Mouse (Mus musculus) embryo, embryonic 10 days (tissue): ENCODE measurements around the gene Gm8994.

ENCODE experiments used
- DNase-seq: peaks from one replicate; pipeline ENCODE4 v3.0.0-alpha.2; 2015; ENCODE audit warnings: low spot score

The Gm8994 gene

GRCm38 (mm10) chr6:136363313-136363712, 36.0 kb downstream of the Gm8994 start:
- no peak for DNase-seq

GRCm38 (mm10) chr6:136364008-136364407, 36.7 kb downstream of the Gm8994 start:
- DNase-seq = no peak

GRCm38 (mm10) chr6:136364430-136365098, 37.2 kb downstream of the Gm8994 start:
- no peak for DNase-seq

GRCm38 (mm10) chr6:136376097-136376496, 48.8 kb downstream of the Gm8994 start:
- DNase-seq = no peak
